Mouse (Mus musculus) limb, embryonic 14.5 days (tissue): ENCODE measurements around the gene Trp53tg5. TPM values are rescaled to one million over a fixed set of nuclear protein-coding genes. Genes with fewer than 3 reads are reported as not detected.

Experiments
- ATAC-seq: fragments of 200-750 bp; cut with Nextera tagmentation; 2 replicates; pipeline ENCODE4 v1.8.0; 2017; ENCODE audit warnings: low read depth, moderate number of reproducible peaks, moderate TSS enrichment; ENCODE audit not compliant: low FRiP score
- DNase-seq: peaks from one replicate; pipeline ENCODE4 v3.0.0-alpha.2; 2015; ENCODE audit warnings: low spot score
- H3K27ac ChIP-seq: fragments of 300-500 bp; sonication (generic); replicated peaks from 2 replicates; pipeline ENCODE4 v1.5.1; 2014; ENCODE audit warnings: low read depth, mild to moderate bottlenecking, low read length, moderate library complexity, mixed read lengths
- H3K27me3 ChIP-seq: fragments of 300-500 bp; sonication (generic); 2 replicates; pipeline ENCODE4 v1.6.1; 2014; ENCODE audit warnings: low read length, mixed read lengths; ENCODE audit not compliant: control insufficient read depth, insufficient read depth
- H3K36me3 ChIP-seq: fragments of 300-500 bp; sonication (generic); 2 replicates; pipeline ENCODE4 v1.6.1; 2014; ENCODE audit warnings: mild to moderate bottlenecking, low read length, moderate library complexity, mixed read lengths; ENCODE audit not compliant: control insufficient read depth, insufficient read depth
- H3K4me1 ChIP-seq: fragments of 300-500 bp; sonication (generic); 2 replicates; pipeline ENCODE4 v1.6.1; 2014; ENCODE audit warnings: antibody characterized with exemption, low read length, mixed read lengths; ENCODE audit not compliant: control insufficient read depth, insufficient read depth
- H3K4me2 ChIP-seq: fragments of 300-500 bp; sonication (generic); replicated peaks from 2 replicates; pipeline ENCODE4 v1.6.1; 2014; ENCODE audit warnings: low read depth, mild to moderate bottlenecking, low read length, moderate library complexity; ENCODE audit not compliant: severe bottlenecking
- H3K4me3 ChIP-seq: fragments of 300-500 bp; sonication (generic); replicated peaks from 2 replicates; pipeline ENCODE4 v1.5.1; 2014; ENCODE audit warnings: low read length
- H3K9ac ChIP-seq: fragments of 300-500 bp; sonication (generic); 2 replicates; pipeline ENCODE4 v1.6.1; 2014; ENCODE audit warnings: mild to moderate bottlenecking, low read depth, low read length, moderate library complexity; ENCODE audit not compliant: severe bottlenecking
- H3K9me3 ChIP-seq: fragments of 300-500 bp; sonication (generic); 2 replicates; pipeline ENCODE4 v1.6.1; 2016; ENCODE audit warnings: low read length; ENCODE audit not compliant: control insufficient read depth
- POLR2A ChIP-seq: fragments of 200-500 bp; IDR thresholded peaks from 2 replicates; pipeline ENCODE4 v1.8.0; 2012; ENCODE audit warnings: inconsistent platforms, mild to moderate bottlenecking, moderate library complexity, borderline replicate concordance; ENCODE audit not compliant: insufficient read depth, insufficient read length; ENCODE audit errors: extremely low read depth
- WGBS: fragments of 180-500 bp; shearing (Covaris S2); extraction: QIAGEN DNeasy Blood & Tissue Kit; methylation state at CpG from one replicate; pipeline ENCODE4 v1.1.7; 2014; 5-methylcytosine and 5-hydroxymethylcytosine counted together
- polyA plus RNA-seq, 2 experiments: library from polyadenylated mRNA; depleted of rRNA in 1 of 2; stranded (reverse) in 1 of 2; unstranded in 1 of 2; fragments of >200 nt; fragmentation: Nextera tagmentation in 1 of 2; extraction: Ambion mirVana in 1 of 2; gene quantifications; 2 replicates each; pipeline versions ENCODE4 v1.2.1 to v1.2.3; 2012 to 2014

The Trp53tg5 gene
- polyA plus RNA-seq, 2 experiments = not detected

- no peak for TF ChIP-seq POLR2A
- WGBS = 88% methylated on average over 8 of the region's 8 CpGs
Observed at GRCm38 (mm10) chr2:164458535-164458934, 15.0 kb downstream of the Trp53tg5 start.

GRCm38 (mm10) chr2:164457942-164458341 is 15.6 kb downstream of the Trp53tg5 start:
- TF ChIP-seq POLR2A = no peak
- DNase-seq = no peak

More at GRCm38 (mm10) chr2:164458535-164458934, 15.0 kb downstream of the Trp53tg5 start:
- Histone ChIP-seq H3K27me3 (no peaks in the 10 kb centered on the region), H3K4me2 (no peak overlapping the region), H3K4me1 (peaks cover 22% of the 10 kb centered on the region), H3K9ac (no peak overlapping the region), H3K36me3 (peaks cover 7% of the 10 kb centered on the region), H3K4me3 (no peak overlapping the region), H3K27ac (no peak overlapping the region), H3K9me3 (no peaks in the 10 kb centered on the region)
- ATAC-seq (no peak), DNase-seq (no peak)

GRCm38 (mm10) chr2:164456864-164457300 is 16.6 kb downstream of the Trp53tg5 start, which contains the start of gene Sys1:
Sys1 (plus strand) TSS chr2:164456964.
- TF ChIP-seq POLR2A = no peak
- ATAC-seq (no peak), DNase-seq (no peak)
- no peaks in the 10 kb centered on the region for H3K27me3 ChIP-seq
- no peak within 1 kb of the TSS; the same call in 1 of the 2 replicates for H3K9ac ChIP-seq
- H3K27ac ChIP-seq = no peak within 1 kb of the TSS
- no peaks in the 10 kb centered on the region for H3K9me3 ChIP-seq
- H3K4me2 ChIP-seq = peak within 1 kb of the TSS; percentile 26; the same call in 1 of the 2 replicates
- 3% methylated on average over 7 of the region's 7 CpGs for WGBS
- no peaks in the 10 kb centered on the region for H3K36me3 ChIP-seq
- H3K4me3 ChIP-seq = 0 out of 2 replicates have a peak within 1 kb of the TSS, but pooled peaks have one; percentile 17
- peaks cover 32% of the 10 kb centered on the region for H3K4me1 ChIP-seq

More at GRCm38 (mm10) chr2:164457942-164458341, 15.6 kb downstream of the Trp53tg5 start:
- Histone ChIP-seq H3K27ac (no peak overlapping the region), H3K9ac (no peak overlapping the region), H3K36me3 (peaks cover under 1% of the 10 kb centered on the region), H3K27me3 (no peaks in the 10 kb centered on the region), H3K4me3 (no peak overlapping the region), H3K9me3 (no peaks in the 10 kb centered on the region), H3K4me1 (peaks cover 24% of the 10 kb centered on the region), H3K4me2 (no peak overlapping the region)
- WGBS = 76% methylated on average over 7 of the region's 7 CpGs
- ATAC-seq = no peak

GRCm38 (mm10) chr2:164456413-164456812 is 17.1 kb downstream of the Trp53tg5 start:
- Histone ChIP-seq H3K36me3 (no peaks in the 10 kb centered on the region), H3K9ac (no peak overlapping the region), H3K4me1 (peaks cover 31% of the 10 kb centered on the region), H3K27ac (no peak overlapping the region), H3K4me3 (no peak overlapping the region), H3K4me2 (no peak overlapping the region), H3K9me3 (no peaks in the 10 kb centered on the region), H3K27me3 (no peaks in the 10 kb centered on the region)
- WGBS = 92% methylated on average over 1 of the region's 1 CpGs
- DNase-seq (no peak), ATAC-seq (no peak)
- TF ChIP-seq POLR2A = no peak

- TF ChIP-seq POLR2A = no peak
- no peak overlapping the region for H3K9ac ChIP-seq
- no peaks in the 10 kb centered on the region for H3K27me3 ChIP-seq
- H3K36me3 ChIP-seq = no peaks in the 10 kb centered on the region
- H3K4me2 ChIP-seq = no peak overlapping the region
- H3K27ac ChIP-seq = no peak overlapping the region
- DNase-seq (no peak), ATAC-seq (no peak)
- peaks cover 31% of the 10 kb centered on the region for H3K4me1 ChIP-seq
- WGBS = 66% methylated on average over 6 of the region's 6 CpGs
- no peaks in the 10 kb centered on the region for H3K9me3 ChIP-seq
- H3K4me3 ChIP-seq = no peak overlapping the region
Observed at GRCm38 (mm10) chr2:164455421-164456190, 17.9 kb downstream of the Trp53tg5 start.
